Mouse (Mus musculus) embryo, embryonic 9.5 days (tissue): Measurements from ENCODE around the gene Otub2.
"Not testable (repeated sequence)": the region's sequence is repeated elsewhere in the genome, so short reads cannot be mapped to it uniquely, and the experiment has no call there.

ENCODE experiments used
- DNase-seq: peaks from one replicate; pipeline ENCODE4 v3.0.0-alpha.2; 2017; ENCODE audit errors: extremely low spot score

The Otub2 gene

DNA sequence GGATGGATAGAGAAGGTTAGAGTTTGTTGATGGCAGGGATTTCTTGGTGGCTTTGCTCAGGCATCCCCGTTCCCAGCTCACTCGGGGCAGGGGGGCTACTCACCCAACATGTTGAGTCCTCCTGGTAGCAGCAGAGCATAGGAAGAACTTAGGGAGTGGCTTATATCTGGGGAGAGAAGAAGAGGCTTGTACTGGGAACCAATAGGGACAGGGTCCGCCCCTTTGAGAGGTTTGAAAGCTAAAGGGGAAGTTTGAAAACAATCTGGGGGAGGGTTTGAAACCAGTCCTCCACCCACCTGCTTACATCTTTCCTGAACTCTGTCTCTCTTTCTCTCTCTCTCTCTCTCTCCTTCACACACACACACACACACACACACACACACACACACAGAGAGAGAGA lies 55.0 kb downstream of the Otub2 start, which contains the start of gene Ifi27l2a:
Gene Ifi27l2a (minus strand): TSS at position 157 of the 400 bp plus-strand sequence.
- DNase-seq = no peak

DNA sequence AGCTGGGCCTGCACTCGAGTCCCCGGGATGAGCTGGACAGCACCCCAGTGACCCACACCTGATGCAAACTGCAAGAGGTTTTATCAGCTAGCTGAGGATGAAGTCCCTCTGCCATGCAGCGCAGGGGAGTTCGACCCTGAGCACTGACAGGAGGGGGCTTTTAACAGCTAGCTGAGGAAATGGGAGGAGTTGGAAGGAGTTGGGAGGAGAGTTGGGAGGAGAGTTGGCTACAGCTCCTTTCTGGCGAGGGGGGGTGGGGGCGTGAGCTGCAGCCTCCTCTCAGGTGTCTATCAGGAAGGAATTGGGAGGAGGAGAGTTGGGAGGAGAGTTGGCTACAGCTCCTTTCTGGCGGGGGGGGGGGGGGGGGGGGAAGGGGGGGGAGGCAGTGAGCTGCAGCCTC lies 55.8 kb downstream of the Otub2 start:
- DNase-seq = not testable (repeated sequence)

DNA sequence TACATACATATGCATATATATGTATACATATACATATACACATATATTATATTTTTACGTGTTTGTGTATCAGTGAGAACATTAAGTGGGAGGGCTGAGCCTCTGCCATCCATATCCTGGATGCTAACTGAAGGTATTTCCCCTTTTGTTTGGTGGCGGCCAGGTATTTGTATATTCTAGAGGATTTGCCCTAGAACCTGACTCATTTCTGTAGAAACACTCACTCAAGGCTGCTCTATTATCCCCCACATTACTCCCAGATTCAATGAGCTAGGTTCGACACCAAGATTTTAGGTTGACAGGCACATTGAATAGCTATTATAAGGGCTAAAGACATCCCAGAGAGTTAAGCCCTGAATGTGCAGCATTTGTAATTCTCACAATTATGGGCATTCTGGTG lies 56.6 kb downstream of the Otub2 start:
- no peak for DNase-seq

DNA sequence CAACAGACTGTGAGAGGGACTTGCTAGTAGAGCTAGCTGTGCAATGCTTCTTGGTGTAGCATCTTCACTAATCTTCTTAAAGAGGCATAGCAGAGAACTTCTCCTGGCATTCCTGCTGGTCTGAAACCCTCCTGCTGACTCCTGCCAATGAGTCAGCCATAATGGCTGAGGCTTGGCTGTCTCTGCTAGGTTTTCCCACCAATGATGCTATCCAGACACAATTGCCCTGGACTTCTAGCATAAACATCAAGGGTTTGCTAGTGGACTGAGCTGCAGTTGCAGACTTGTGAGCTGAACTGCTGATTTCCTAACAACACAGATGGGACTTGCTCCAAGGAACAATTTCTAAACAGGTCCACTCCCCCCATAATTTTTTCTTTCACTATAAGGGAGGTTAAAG lies 64.9 kb downstream of the Otub2 start:
- DNase-seq = no peak
